Mouse (Mus musculus): ENCODE measurements around the gene Cabin1.
"Not testable (repeated sequence)": the region's sequence is repeated elsewhere in the genome, so short reads cannot be mapped to it uniquely, and the experiment has no call there.

Gene Cabin1

GRCm38 (mm10) chr10:75772795-75773664 is 8.9 kb upstream of the Cabin1 start, which contains the start of gene Ddt:
TSS of gene Ddt (minus strand) at chr10:75773414.
- peak; percentile 96 for ATAC-seq (ENCODE audit: insufficient number of reproducible peaks, low FRiP score, low TSS enrichment)

GRCm38 (mm10) chr10:75767756-75768155 is 3.6 kb upstream of the Cabin1 start:
- not testable (repeated sequence) for ATAC-seq (ENCODE audit: insufficient number of reproducible peaks, low FRiP score, low TSS enrichment)

- ATAC-seq (ENCODE audit: insufficient number of reproducible peaks, low FRiP score, low TSS enrichment): no peak
Observed at GRCm38 (mm10) chr10:75766856-75767255, 2.7 kb upstream of the Cabin1 start.

GRCm38 (mm10) chr10:75764519-75765473 is 655 bp upstream of the Cabin1 start:
- no peak for ATAC-seq (ENCODE audit: insufficient number of reproducible peaks, low FRiP score, low TSS enrichment)

- no peak for ATAC-seq (ENCODE audit: insufficient number of reproducible peaks, low FRiP score, low TSS enrichment)
Observed at GRCm38 (mm10) chr10:75762413-75762812, 1.7 kb downstream of the Cabin1 start.

GRCm38 (mm10) chr10:75760311-75760710 is 3.8 kb downstream of the Cabin1 start:
- ATAC-seq (ENCODE audit: insufficient number of reproducible peaks, low FRiP score, low TSS enrichment): no peak

GRCm38 (mm10) chr10:75756719-75757118 is 7.4 kb downstream of the Cabin1 start:
- ATAC-seq (ENCODE audit: insufficient number of reproducible peaks, low FRiP score, low TSS enrichment): no peak

- ATAC-seq (ENCODE audit: insufficient number of reproducible peaks, low FRiP score, low TSS enrichment): peak; percentile 70
Observed at GRCm38 (mm10) chr10:75744017-75744416, 20.1 kb downstream of the Cabin1 start.

GRCm38 (mm10) chr10:75743369-75743768 is 20.8 kb downstream of the Cabin1 start:
- ATAC-seq (ENCODE audit: insufficient number of reproducible peaks, low FRiP score, low TSS enrichment): peak; percentile 45

GRCm38 (mm10) chr10:75740866-75741265 is 23.3 kb downstream of the Cabin1 start:
- no peak for ATAC-seq (ENCODE audit: insufficient number of reproducible peaks, low FRiP score, low TSS enrichment)

- no peak for ATAC-seq (ENCODE audit: insufficient number of reproducible peaks, low FRiP score, low TSS enrichment)
Observed at GRCm38 (mm10) chr10:75725449-75725848, 38.7 kb downstream of the Cabin1 start.

GRCm38 (mm10) chr10:75720215-75720614 is 43.9 kb downstream of the Cabin1 start:
- ATAC-seq (ENCODE audit: insufficient number of reproducible peaks, low FRiP score, low TSS enrichment): no peak

GRCm38 (mm10) chr10:75714795-75715194 is 49.3 kb downstream of the Cabin1 start:
- ATAC-seq (ENCODE audit: insufficient number of reproducible peaks, low FRiP score, low TSS enrichment): no peak

GRCm38 (mm10) chr10:75713026-75713425 is 51.1 kb downstream of the Cabin1 start:
- ATAC-seq (ENCODE audit: insufficient number of reproducible peaks, low FRiP score, low TSS enrichment): 0 out of 2 replicates have a peak, but pooled peaks have one; percentile 27

GRCm38 (mm10) chr10:75710210-75710609 is 53.9 kb downstream of the Cabin1 start:
- ATAC-seq (ENCODE audit: insufficient number of reproducible peaks, low FRiP score, low TSS enrichment): no peak

- ATAC-seq (ENCODE audit: insufficient number of reproducible peaks, low FRiP score, low TSS enrichment): no peak
Observed at GRCm38 (mm10) chr10:75709261-75709660, 54.9 kb downstream of the Cabin1 start.

GRCm38 (mm10) chr10:75708633-75708992 is 55.5 kb downstream of the Cabin1 start:
- no peak for ATAC-seq (ENCODE audit: insufficient number of reproducible peaks, low FRiP score, low TSS enrichment)

GRCm38 (mm10) chr10:75707901-75708632 is 56.1 kb downstream of the Cabin1 start:
- ATAC-seq (ENCODE audit: insufficient number of reproducible peaks, low FRiP score, low TSS enrichment): no peak

GRCm38 (mm10) chr10:75706632-75707216 is 57.4 kb downstream of the Cabin1 start:
- no peak for ATAC-seq (ENCODE audit: insufficient number of reproducible peaks, low FRiP score, low TSS enrichment)
